Mouse (Mus musculus): ENCODE measurements around the gene Sowaha. TPM values are rescaled to one million over a fixed set of nuclear protein-coding genes. Genes with fewer than 3 reads are reported as not detected.

Gene Sowaha
- polyA plus RNA-seq, 1 experiment: not detected

DNA sequence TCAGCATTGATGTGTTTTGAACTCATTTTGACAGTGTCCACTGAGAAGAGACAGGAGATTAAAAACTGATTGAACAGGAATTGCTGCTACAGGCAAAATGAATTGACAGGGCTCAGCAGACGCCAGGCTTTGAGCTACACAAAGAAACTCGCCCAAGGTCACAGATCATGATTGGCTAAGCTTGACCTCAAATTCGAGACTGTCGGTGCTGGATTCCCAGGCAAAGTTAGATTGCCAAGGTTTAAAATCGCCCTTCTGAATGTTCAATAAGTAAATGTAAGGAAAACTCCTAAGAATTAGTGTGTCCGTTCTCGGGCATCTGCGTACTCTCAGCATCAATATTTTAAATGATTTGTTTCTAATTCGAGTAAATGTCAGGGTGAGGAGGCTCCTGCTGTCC, 9.3 kb upstream of the Sowaha start:
- no peak overlapping the region for H3ac ChIP-seq (ENCODE audit: control insufficient read depth, insufficient read length, low read depth)
- no peaks in the 10 kb centered on the region for H3K79me2 ChIP-seq (ENCODE audit: control insufficient read depth, insufficient read depth)
- TF ChIP-seq CTCF (IDR thresholded peaks at IDR 0.05; ENCODE audit: control insufficient read depth, insufficient read depth, insufficient read length) (no peak), MYOG (IDR thresholded peaks at IDR 0.05; ENCODE audit: control insufficient read depth, extremely low read depth, insufficient read length) (no peak), MAX (IDR thresholded peaks at IDR 0.05) (no peak), FOSL1 (IDR thresholded peaks at IDR 0.05; ENCODE audit: insufficient read depth, low read length, poor library complexity, severe bottlenecking) (no peak), CEBPB (IDR thresholded peaks at IDR 0.05; ENCODE audit: low read depth) (no peak), USF1 (IDR thresholded peaks at IDR 0.05; ENCODE audit: low read depth) (no peak), MYOD1 (IDR thresholded peaks at IDR 0.05; ENCODE audit: control insufficient read depth, insufficient read length, low read depth) (no peak)
- H3K4me3 ChIP-seq (ENCODE audit: insufficient read depth, poor library complexity, severe bottlenecking): no peak overlapping the region
- H3K36me3 ChIP-seq (ENCODE audit: control insufficient read depth, insufficient read depth): no peaks in the 10 kb centered on the region
- H3K79me3 ChIP-seq (ENCODE audit: low read depth): no peaks in the 10 kb centered on the region
- H3K27me3 ChIP-seq (ENCODE audit: control insufficient read depth, insufficient read depth, insufficient read length): no peaks in the 10 kb centered on the region

DNA sequence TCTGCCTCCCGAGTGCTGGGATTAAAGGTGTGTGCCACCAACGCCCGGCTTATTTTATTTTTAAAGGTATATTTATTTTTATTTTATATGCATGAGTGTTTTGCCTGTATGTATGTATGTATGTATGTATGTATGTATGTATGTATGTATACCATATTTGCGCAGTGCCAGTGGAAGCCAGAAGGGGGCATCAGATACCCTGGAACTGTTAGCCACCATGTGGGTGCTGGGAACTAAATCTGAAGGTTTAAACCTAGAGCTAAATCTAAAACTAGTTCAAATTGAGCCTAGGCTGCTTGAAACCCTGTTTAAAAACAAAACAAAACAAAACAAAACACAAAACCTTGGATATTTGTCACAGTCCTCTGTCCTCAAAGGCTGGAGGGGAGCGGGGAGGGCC, 8.9 kb upstream of the Sowaha start:
- no peak overlapping the region for H3K4me3 ChIP-seq (ENCODE audit: insufficient read depth, poor library complexity, severe bottlenecking)
- H3K79me2 ChIP-seq (ENCODE audit: control insufficient read depth, insufficient read depth): no peaks in the 10 kb centered on the region
- H3K79me3 ChIP-seq (ENCODE audit: low read depth): no peaks in the 10 kb centered on the region
- no peaks in the 10 kb centered on the region for H3K36me3 ChIP-seq (ENCODE audit: control insufficient read depth, insufficient read depth)
- TF ChIP-seq FOSL1 (IDR thresholded peaks at IDR 0.05; ENCODE audit: insufficient read depth, low read length, poor library complexity, severe bottlenecking) (no peak), CTCF (IDR thresholded peaks at IDR 0.05; ENCODE audit: control insufficient read depth, insufficient read depth, insufficient read length) (no peak), MYOG (IDR thresholded peaks at IDR 0.05; ENCODE audit: control insufficient read depth, extremely low read depth, insufficient read length) (no peak), CEBPB (IDR thresholded peaks at IDR 0.05; ENCODE audit: low read depth) (no peak), USF1 (IDR thresholded peaks at IDR 0.05; ENCODE audit: low read depth) (no peak), MAX (IDR thresholded peaks at IDR 0.05) (no peak), MYOD1 (IDR thresholded peaks at IDR 0.05; ENCODE audit: control insufficient read depth, insufficient read length, low read depth) (no peak)
- H3ac ChIP-seq (ENCODE audit: control insufficient read depth, insufficient read length, low read depth): no peak overlapping the region
- H3K27me3 ChIP-seq (ENCODE audit: control insufficient read depth, insufficient read depth, insufficient read length): no peaks in the 10 kb centered on the region

DNA sequence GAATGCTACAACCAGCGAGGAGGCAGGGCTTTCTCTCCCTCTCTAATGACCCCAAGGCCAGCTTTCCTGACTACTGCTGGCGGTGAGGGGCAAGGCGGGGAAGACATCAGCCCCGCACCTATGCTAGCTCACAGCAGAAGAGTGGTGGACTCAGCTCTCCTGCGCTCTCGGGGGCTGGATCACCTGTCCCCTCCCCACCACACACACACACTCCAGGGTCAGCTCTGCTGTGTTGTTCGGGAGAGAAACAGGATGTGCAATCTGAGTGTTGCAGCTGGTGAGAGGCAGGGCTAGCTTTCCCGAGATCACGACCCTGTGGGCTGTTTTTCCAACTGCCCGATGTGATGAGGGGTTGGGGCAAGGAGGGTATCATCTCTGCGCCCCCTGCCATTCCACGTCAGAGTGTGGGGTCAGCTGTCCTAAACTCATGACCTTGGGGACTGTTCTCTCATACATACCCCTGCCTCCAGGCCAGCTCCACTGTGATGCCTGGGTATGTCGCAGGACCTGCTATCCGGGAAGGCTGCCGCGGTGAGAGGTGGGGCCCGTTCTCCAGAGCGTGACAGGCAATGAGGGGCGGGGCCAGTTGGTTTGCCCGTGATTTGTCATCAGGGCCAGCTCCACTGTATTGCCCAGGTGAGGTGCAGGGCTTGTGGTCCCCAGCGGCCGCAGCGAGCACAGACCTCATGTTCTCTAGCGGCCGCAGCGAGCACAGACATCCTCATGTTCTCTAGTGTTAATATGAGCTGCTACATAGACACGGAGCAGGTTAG, 6.9 kb upstream of the Sowaha start:
- TF ChIP-seq MYOG (IDR thresholded peaks at IDR 0.05; ENCODE audit: control insufficient read depth, extremely low read depth, insufficient read length) (no peak), USF1 (IDR thresholded peaks at IDR 0.05; ENCODE audit: low read depth) (no peak), CTCF (IDR thresholded peaks at IDR 0.05; ENCODE audit: control insufficient read depth, insufficient read depth, insufficient read length) (no peak), MYOD1 (IDR thresholded peaks at IDR 0.05; ENCODE audit: control insufficient read depth, insufficient read length, low read depth) (no peak), CEBPB (IDR thresholded peaks at IDR 0.05; ENCODE audit: low read depth) (no peak), MAX (IDR thresholded peaks at IDR 0.05) (no peak), FOSL1 (IDR thresholded peaks at IDR 0.05; ENCODE audit: insufficient read depth, low read length, poor library complexity, severe bottlenecking) (no peak)
- H3K4me3 ChIP-seq (ENCODE audit: insufficient read depth, poor library complexity, severe bottlenecking): no peak overlapping the region

DNA sequence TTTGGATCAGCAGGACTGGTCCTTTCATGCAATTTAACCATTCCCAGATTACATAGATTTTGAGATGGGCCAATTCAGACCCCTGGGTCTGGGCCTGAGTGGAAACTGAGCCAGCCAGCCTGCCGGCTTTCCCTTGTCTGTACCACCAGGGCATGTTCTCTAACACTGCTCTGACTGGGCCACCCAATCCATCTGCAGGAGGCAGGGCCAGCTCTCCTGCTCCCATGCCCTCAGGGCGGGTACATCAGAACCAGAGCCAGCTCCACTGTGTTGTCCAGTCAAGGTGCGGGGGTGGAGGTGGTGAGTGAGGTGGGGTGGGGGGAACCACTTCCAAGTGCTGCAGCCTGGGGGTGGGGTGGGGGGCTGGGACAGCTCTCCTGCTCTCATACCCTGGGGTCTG, 6.3 kb upstream of the Sowaha start:
- Histone ChIP-seq H3ac (ENCODE audit: control insufficient read depth, insufficient read length, low read depth) (no peak overlapping the region), H3K4me3 (ENCODE audit: insufficient read depth, poor library complexity, severe bottlenecking) (no peak overlapping the region), H3K79me2 (ENCODE audit: control insufficient read depth, insufficient read depth) (no peaks in the 10 kb centered on the region), H3K36me3 (ENCODE audit: control insufficient read depth, insufficient read depth) (no peaks in the 10 kb centered on the region), H3K79me3 (ENCODE audit: low read depth) (no peaks in the 10 kb centered on the region), H3K27me3 (ENCODE audit: control insufficient read depth, insufficient read depth, insufficient read length) (no peaks in the 10 kb centered on the region)
- TF ChIP-seq MAX (IDR thresholded peaks at IDR 0.05) (no peak), FOSL1 (IDR thresholded peaks at IDR 0.05; ENCODE audit: insufficient read depth, low read length, poor library complexity, severe bottlenecking) (no peak), MYOG (IDR thresholded peaks at IDR 0.05; ENCODE audit: control insufficient read depth, extremely low read depth, insufficient read length) (no peak), MYOD1 (IDR thresholded peaks at IDR 0.05; ENCODE audit: control insufficient read depth, insufficient read length, low read depth) (no peak)

More for the DNA sequence above, 6.9 kb upstream of the Sowaha start:
- no peaks in the 10 kb centered on the region for H3K36me3 ChIP-seq (ENCODE audit: control insufficient read depth, insufficient read depth)
- no peaks in the 10 kb centered on the region for H3K79me3 ChIP-seq (ENCODE audit: low read depth)
- H3ac ChIP-seq (ENCODE audit: control insufficient read depth, insufficient read length, low read depth): no peak overlapping the region
- no peaks in the 10 kb centered on the region for H3K79me2 ChIP-seq (ENCODE audit: control insufficient read depth, insufficient read depth)
- no peaks in the 10 kb centered on the region for H3K27me3 ChIP-seq (ENCODE audit: control insufficient read depth, insufficient read depth, insufficient read length)

GRCm38 (mm10) chr11:53485719-53486118, 5.6 kb upstream of the Sowaha start:
- TF ChIP-seq CTCF (IDR thresholded peaks at IDR 0.05; ENCODE audit: control insufficient read depth, insufficient read depth, insufficient read length) (no peak), FOSL1 (IDR thresholded peaks at IDR 0.05; ENCODE audit: insufficient read depth, low read length, poor library complexity, severe bottlenecking) (no peak), USF1 (IDR thresholded peaks at IDR 0.05; ENCODE audit: low read depth) (peak; percentile 48), MYOD1 (IDR thresholded peaks at IDR 0.05; ENCODE audit: control insufficient read depth, insufficient read length, low read depth) (no peak), MYOG (IDR thresholded peaks at IDR 0.05; ENCODE audit: control insufficient read depth, extremely low read depth, insufficient read length) (no peak), MAX (IDR thresholded peaks at IDR 0.05) (peak; percentile 32), CEBPB (IDR thresholded peaks at IDR 0.05; ENCODE audit: low read depth) (no peak)
- Histone ChIP-seq H3K27me3 (ENCODE audit: control insufficient read depth, insufficient read depth, insufficient read length) (no peaks in the 10 kb centered on the region), H3K36me3 (ENCODE audit: control insufficient read depth, insufficient read depth) (no peaks in the 10 kb centered on the region)

More at GRCm38 (mm10) chr11:53485719-53486118, 5.6 kb upstream of the Sowaha start:
- H3K79me2 ChIP-seq (ENCODE audit: control insufficient read depth, insufficient read depth): no peaks in the 10 kb centered on the region
- H3K79me3 ChIP-seq (ENCODE audit: low read depth): no peaks in the 10 kb centered on the region
- H3K4me3 ChIP-seq (ENCODE audit: insufficient read depth, poor library complexity, severe bottlenecking): no peak overlapping the region
- H3ac ChIP-seq (ENCODE audit: control insufficient read depth, insufficient read length, low read depth): no peak overlapping the region

All from C2C12 (cell line).